Mouse (Mus musculus): ENCODE results near the gene Hist1h2ad.

DNA sequence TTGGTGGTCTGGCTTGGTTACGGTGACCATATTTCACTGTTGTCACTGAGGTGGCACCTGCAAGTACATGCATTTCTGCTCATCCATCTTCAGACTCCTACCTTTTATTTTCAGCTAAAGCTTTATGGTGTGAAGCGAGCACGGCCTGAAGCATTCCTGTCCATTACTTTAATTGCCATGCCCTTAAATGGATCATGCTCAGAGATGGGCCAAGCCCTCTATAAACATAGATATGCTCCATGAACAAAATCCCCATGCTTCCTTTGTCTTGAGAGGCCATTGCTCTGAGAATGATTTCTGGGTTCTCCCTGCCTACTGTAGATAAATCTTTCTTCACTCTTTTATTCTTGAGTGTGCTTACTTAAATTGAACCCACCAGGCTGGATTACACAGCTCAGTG lies 30.3 kb downstream of the Hist1h2ad start:
- TF ChIP-seq GATA1 (IDR thresholded peaks at IDR 0.05; ENCODE audit: borderline replicate concordance, low read length) (no peak), FLI1 (IDR thresholded peaks at IDR 0.05; ENCODE audit: low read length) (no peak)

Data from megakaryocyte, embryonic 14.5 days (primary cell).